Mouse (Mus musculus): ENCODE data around the gene Cep19. TPM values are rescaled to one million over a fixed set of nuclear protein-coding genes. Genes with fewer than 3 reads are reported as not detected.
A peak's percentile ranks its signal among the peaks of the same experiment; 100 is the strongest.
"Not testable (repeated sequence)": the region's sequence is repeated elsewhere in the genome, so short reads cannot be mapped to it uniquely, and the experiment has no call there.

Cep19 gene
- 42.6 and 44.5 TPM in 2 replicates for polyA plus RNA-seq (2015; fragmentation: Nextera tagmentation; extraction: Ambion mirVana)

DNA sequence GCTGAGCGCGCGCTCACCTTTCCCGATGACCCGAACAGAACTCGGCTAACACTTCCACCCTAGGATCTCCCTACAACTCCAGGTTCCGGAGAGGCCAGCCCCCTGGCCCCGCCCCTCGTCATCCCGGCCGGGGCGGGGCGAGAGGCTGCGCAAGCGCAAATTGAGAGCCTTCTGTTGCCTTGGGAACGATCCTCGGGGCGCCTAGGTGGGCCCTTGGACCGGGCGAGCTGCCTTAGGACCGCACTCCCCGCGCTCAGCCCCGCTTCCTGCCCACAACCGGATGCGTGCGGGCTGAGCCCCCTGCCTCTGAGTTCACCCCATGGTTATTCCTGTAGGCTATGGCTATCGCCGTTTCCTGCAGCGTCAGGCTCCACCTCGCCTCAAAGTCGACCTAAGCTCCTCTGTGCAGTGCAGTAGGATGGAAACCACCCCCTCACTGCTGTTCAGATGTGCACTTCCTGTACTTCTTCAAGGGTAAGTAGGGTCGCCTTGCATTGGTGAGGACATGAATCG, at the start of gene Cep19, which contains the start of gene Pigx:
Gene Cep19 (plus strand): TSS at position 163 of the 513 bp plus-strand sequence.
Gene Pigx (minus strand): TSS at position 103 of the 513 bp plus-strand sequence.
- H3K4me3 ChIP-seq (ENCODE audit: low read length), result peak within 1 kb of the TSS; percentile 80
- H3K27me3 ChIP-seq (ENCODE audit: insufficient read depth, low read length), result no peaks in the 10 kb centered on the region
- peak within 1 kb of the TSS; percentile 71 for H3K4me2 ChIP-seq (replicated peaks; ENCODE audit: low read depth, low read length)
- H3K9me3 ChIP-seq (ENCODE audit: low read length), result no peaks in the 10 kb centered on the region
- H3K27ac ChIP-seq (ENCODE audit: low read length), result peak within 1 kb of the TSS; percentile 89
- peak within 1 kb of the TSS; percentile 94 for H3K9ac ChIP-seq (replicated peaks; ENCODE audit: low read length)
- peaks cover 15% of the 10 kb centered on the region for H3K4me1 ChIP-seq (ENCODE audit: insufficient read depth, low read length)
- 0% methylated on average over 34 of the region's 34 CpGs for WGBS
- H3K36me3 ChIP-seq (ENCODE audit: insufficient read depth, low read length), result peaks cover 30% of the 10 kb centered on the region
- ATAC-seq (ENCODE audit: low FRiP score, low TSS enrichment), result peak; percentile 97

GRCm38 (mm10) chr16:32058817-32059216, 40.8 kb upstream of the Cep19 start:
- ATAC-seq (ENCODE audit: low FRiP score, low TSS enrichment), result no peak
- 0 out of 2 replicates have a peak, but pooled peaks cover 3% of the 10 kb centered on the region for H3K4me1 ChIP-seq (ENCODE audit: insufficient read depth, low read length)

DNA sequence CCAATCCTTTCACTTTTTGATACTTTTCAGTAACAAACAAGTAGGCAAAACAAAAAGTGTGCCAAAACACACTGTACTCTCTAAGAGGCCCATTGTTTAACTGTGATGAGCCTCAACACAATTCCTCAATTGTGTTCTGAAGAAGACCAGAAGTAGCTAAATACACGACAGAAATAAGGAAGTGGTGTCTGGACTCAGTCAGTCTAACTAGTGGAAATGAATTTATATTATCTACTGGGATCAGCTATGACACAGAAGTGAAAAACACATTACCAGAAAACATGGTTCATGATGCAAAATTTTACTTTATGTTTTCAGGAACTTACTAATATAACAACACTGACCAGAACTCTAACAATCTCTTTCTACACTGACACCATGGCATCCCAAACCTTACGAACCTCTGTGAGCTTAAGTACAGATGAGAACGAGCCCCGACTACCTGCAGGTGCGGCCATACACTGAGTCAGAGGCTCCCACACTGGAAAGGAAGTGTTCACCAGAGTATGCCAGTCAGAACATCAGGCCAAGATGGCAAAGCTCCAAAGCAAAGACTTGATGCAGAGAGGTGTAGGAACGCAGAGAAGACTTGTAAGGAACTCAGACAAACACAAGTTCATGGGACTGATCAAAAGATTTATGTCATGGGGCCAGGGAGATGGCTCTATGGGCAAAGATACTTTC, 39.6 kb upstream of the Cep19 start:
- no peak overlapping the region for H3K4me2 ChIP-seq (replicated peaks; ENCODE audit: low read depth, low read length)
- H3K27me3 ChIP-seq (ENCODE audit: insufficient read depth, low read length), result no peaks in the 10 kb centered on the region
- H3K4me3 ChIP-seq (ENCODE audit: low read length), result no peak overlapping the region
- H3K9me3 ChIP-seq (ENCODE audit: low read length), result no peaks in the 10 kb centered on the region
- WGBS, result 75% methylated on average over 6 of the region's 6 CpGs
- H3K27ac ChIP-seq (ENCODE audit: low read length), result no peak overlapping the region
- H3K9ac ChIP-seq (replicated peaks; ENCODE audit: low read length), result no peak overlapping the region
- H3K4me1 ChIP-seq (ENCODE audit: insufficient read depth, low read length), result 0 out of 2 replicates have a peak, but pooled peaks cover 3% of the 10 kb centered on the region
- H3K36me3 ChIP-seq (ENCODE audit: insufficient read depth, low read length), result no peaks in the 10 kb centered on the region
- ATAC-seq (ENCODE audit: low FRiP score, low TSS enrichment), result no peak

More at GRCm38 (mm10) chr16:32058817-32059216, 40.8 kb upstream of the Cep19 start:
- no peaks in the 10 kb centered on the region for H3K36me3 ChIP-seq (ENCODE audit: insufficient read depth, low read length)
- H3K9me3 ChIP-seq (ENCODE audit: low read length), result no peaks in the 10 kb centered on the region
- no peaks in the 10 kb centered on the region for H3K27me3 ChIP-seq (ENCODE audit: insufficient read depth, low read length)
- WGBS, result 73% methylated on average over 5 of the region's 5 CpGs
- H3K27ac ChIP-seq (ENCODE audit: low read length), result no peak overlapping the region
- no peak overlapping the region for H3K4me2 ChIP-seq (replicated peaks; ENCODE audit: low read depth, low read length)
- no peak overlapping the region for H3K9ac ChIP-seq (replicated peaks; ENCODE audit: low read length)
- H3K4me3 ChIP-seq (ENCODE audit: low read length), result no peak overlapping the region

DNA sequence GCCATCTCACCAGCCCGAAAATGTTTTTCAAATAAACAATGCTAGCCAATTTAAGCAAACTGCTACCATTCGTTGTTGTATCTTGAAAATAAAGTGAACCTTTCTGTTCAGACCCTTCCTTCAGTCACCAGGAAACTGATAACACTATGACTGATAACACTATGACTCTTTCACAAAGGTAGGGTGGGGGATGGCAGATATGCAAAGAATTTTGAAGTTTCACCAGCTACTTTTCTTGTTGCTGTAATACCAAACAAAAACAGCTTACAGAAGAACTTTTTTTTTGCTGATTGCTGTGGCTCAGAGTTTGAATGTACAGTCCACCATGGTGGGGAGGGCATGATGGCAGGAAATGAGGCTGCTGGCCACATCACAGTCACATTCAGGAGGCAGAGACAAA, 37.4 kb upstream of the Cep19 start:
- H3K27ac ChIP-seq (ENCODE audit: low read length), result no peak overlapping the region
- ATAC-seq (ENCODE audit: low FRiP score, low TSS enrichment), result no peak
- no peak overlapping the region for H3K9ac ChIP-seq (replicated peaks; ENCODE audit: low read length)
- H3K4me1 ChIP-seq (ENCODE audit: insufficient read depth, low read length), result 0 out of 2 replicates have a peak, but pooled peaks cover 11% of the 10 kb centered on the region
- H3K36me3 ChIP-seq (ENCODE audit: insufficient read depth, low read length), result no peaks in the 10 kb centered on the region
- H3K4me3 ChIP-seq (ENCODE audit: low read length), result no peak overlapping the region
- no peaks in the 10 kb centered on the region for H3K9me3 ChIP-seq (ENCODE audit: low read length)
- 82% methylated on average over 2 of the region's 2 CpGs for WGBS
- no peaks in the 10 kb centered on the region for H3K27me3 ChIP-seq (ENCODE audit: insufficient read depth, low read length)
- H3K4me2 ChIP-seq (replicated peaks; ENCODE audit: low read depth, low read length), result no peak overlapping the region

DNA sequence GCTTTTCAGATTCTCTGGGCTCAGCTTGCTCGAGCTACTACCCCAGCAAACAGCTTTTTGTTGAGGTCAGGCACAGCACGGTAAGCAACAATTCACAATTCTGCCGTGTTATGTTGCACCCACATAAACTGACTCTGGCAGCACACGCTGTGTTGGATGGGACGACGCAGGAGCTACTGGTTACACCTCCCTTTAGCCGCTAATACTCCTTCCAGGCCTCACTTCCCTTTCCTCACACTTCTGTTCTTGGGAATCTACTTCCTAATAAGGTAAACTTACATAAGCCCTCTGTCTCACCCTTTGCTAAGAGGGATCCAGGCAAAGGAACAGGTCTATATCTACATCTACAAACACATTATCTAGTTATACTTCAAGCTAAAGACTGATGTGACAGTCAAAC, 35.7 kb upstream of the Cep19 start:
- H3K4me3 ChIP-seq (ENCODE audit: low read length), result no peak overlapping the region
- H3K36me3 ChIP-seq (ENCODE audit: insufficient read depth, low read length), result no peaks in the 10 kb centered on the region
- no peak overlapping the region for H3K9ac ChIP-seq (replicated peaks; ENCODE audit: low read length)
- no peaks in the 10 kb centered on the region for H3K9me3 ChIP-seq (ENCODE audit: low read length)
- H3K4me2 ChIP-seq (replicated peaks; ENCODE audit: low read depth, low read length), result no peak overlapping the region
- peaks cover 18% of the 10 kb centered on the region for H3K4me1 ChIP-seq (ENCODE audit: insufficient read depth, low read length)
- no peak overlapping the region for H3K27ac ChIP-seq (ENCODE audit: low read length)
- 80% methylated on average over 7 of the region's 7 CpGs for WGBS
- no peak for ATAC-seq (ENCODE audit: low FRiP score, low TSS enrichment)
- H3K27me3 ChIP-seq (ENCODE audit: insufficient read depth, low read length), result no peaks in the 10 kb centered on the region

DNA sequence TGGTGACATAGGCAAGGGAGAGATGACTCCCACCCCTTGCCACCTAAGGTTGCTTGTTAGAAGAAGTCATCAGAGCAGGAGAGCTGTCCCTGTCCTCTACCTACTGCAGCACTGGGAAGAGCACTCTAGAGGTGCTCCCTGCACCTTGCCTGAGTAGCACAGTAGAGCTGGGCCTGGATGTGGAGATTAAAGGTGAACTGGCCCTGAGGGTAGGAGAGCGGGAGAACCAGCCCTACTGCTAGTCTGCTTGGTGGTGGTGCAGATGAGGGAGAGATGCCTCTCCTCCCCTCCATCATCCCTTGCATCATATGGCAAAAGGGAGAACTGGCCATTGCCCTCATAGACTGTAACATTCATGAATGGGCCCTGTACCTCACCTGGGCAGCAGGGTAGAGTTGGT, 32.7 kb upstream of the Cep19 start:
- Histone ChIP-seq H3K4me2 (replicated peaks; ENCODE audit: low read depth, low read length) (no peak overlapping the region), H3K9ac (replicated peaks; ENCODE audit: low read length) (no peak overlapping the region), H3K4me1 (ENCODE audit: insufficient read depth, low read length) (peaks cover 21% of the 10 kb centered on the region), H3K36me3 (ENCODE audit: insufficient read depth, low read length) (no peaks in the 10 kb centered on the region), H3K4me3 (ENCODE audit: low read length) (no peak overlapping the region), H3K9me3 (ENCODE audit: low read length) (no peaks in the 10 kb centered on the region), H3K27ac (ENCODE audit: low read length) (no peak overlapping the region), H3K27me3 (ENCODE audit: insufficient read depth, low read length) (no peaks in the 10 kb centered on the region)
- no peak for ATAC-seq (ENCODE audit: low FRiP score, low TSS enrichment)
- 94% methylated on average over 1 of the region's 1 CpGs for WGBS

DNA sequence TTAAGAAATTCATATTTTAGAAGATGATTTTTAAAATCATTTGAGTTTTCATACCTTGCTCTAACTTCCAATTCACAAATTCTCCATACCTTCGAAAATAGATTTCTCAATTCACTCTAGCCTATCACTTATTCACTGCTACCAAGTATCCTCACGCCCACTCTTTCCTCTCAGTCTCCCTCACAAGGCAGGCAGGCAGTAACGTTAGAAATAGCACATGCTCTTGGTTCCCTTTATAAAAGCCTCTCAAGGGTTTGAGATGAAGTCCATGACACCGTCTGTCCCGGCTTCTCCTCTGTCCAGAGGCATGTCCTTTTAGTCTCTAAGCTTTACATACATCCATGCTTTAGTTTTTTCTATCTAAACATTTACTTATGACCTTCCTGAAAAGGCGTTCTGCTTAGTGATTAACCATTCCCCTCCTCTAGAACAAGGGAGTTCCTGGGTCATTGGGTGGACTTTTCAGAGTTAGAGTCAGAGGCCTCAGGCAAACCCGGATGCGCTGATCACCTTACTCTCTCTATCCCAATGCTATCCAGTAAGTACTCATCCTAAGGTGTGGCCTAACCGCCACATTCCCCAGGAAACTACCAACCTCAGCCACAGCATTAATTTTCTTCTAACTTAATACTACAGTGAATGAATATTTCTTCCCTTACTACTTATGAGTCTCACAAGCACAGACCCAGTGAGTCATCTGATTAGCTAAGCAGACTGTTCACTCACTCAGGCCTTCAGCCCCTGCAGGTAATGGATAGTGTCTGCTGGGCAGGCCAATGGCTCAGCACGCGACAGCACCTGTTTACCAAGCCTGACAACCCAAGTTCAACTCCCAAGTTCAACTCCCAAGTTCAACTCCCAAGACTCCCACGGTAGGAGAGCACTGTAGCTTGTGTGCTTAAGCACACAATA, 31.0 kb upstream of the Cep19 start:
- Histone ChIP-seq H3K9ac (replicated peaks; ENCODE audit: low read length) (no peak overlapping the region), H3K4me1 (ENCODE audit: insufficient read depth, low read length) (peaks cover 21% of the 10 kb centered on the region), H3K4me2 (replicated peaks; ENCODE audit: low read depth, low read length) (no peak overlapping the region), H3K27ac (ENCODE audit: low read length) (peak overlapping the region; percentile 76; the same call in 1 of the 2 replicates), H3K4me3 (ENCODE audit: low read length) (no peak overlapping the region), H3K9me3 (ENCODE audit: low read length) (no peaks in the 10 kb centered on the region), H3K36me3 (ENCODE audit: insufficient read depth, low read length) (no peaks in the 10 kb centered on the region), H3K27me3 (ENCODE audit: insufficient read depth, low read length) (no peaks in the 10 kb centered on the region)
- WGBS, result 62% methylated on average over 12 of the region's 12 CpGs
- ATAC-seq (ENCODE audit: low FRiP score, low TSS enrichment), result peak; percentile 59

DNA sequence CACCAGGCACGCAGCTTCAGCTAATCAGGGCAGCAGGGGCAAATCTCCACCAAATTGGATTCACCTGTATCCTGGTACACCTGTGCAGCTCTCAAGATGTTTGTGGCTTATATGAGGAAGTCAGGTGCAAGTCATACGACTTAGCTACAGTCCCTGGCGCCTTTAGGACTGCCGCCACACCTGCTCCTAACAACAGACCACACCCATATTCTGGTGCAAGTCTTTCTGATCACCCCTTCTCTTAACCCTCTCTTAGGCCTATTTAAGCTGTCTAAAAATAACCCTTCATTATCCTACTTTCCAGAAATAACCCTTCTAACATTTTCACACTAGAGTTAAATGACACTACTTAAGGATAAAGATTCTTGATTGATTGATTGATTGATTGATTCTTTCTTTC, 29.5 kb upstream of the Cep19 start:
- 64% methylated on average over 4 of the region's 4 CpGs for WGBS
- H3K27me3 ChIP-seq (ENCODE audit: insufficient read depth, low read length); H3K9me3 ChIP-seq (ENCODE audit: low read length); H3K4me2 ChIP-seq (replicated peaks; ENCODE audit: low read depth, low read length); H3K27ac ChIP-seq (ENCODE audit: low read length); H3K9ac ChIP-seq (replicated peaks; ENCODE audit: low read length); ATAC-seq (ENCODE audit: low FRiP score, low TSS enrichment); H3K36me3 ChIP-seq (ENCODE audit: insufficient read depth, low read length); H3K4me3 ChIP-seq (ENCODE audit: low read length): not testable (repeated sequence)
- peaks cover 21% of the 10 kb centered on the region for H3K4me1 ChIP-seq (ENCODE audit: insufficient read depth, low read length)

GRCm38 (mm10) chr16:32075762-32076161, 23.8 kb upstream of the Cep19 start:
- ATAC-seq (ENCODE audit: low FRiP score, low TSS enrichment), result no peak
- no peak overlapping the region for H3K4me2 ChIP-seq (replicated peaks; ENCODE audit: low read depth, low read length)
- H3K4me3 ChIP-seq (ENCODE audit: low read length), result no peak overlapping the region
- H3K27ac ChIP-seq (ENCODE audit: low read length), result no peak overlapping the region
- H3K27me3 ChIP-seq (ENCODE audit: insufficient read depth, low read length), result no peaks in the 10 kb centered on the region
- no peak overlapping the region for H3K9ac ChIP-seq (replicated peaks; ENCODE audit: low read length)
- 56% methylated on average over 1 of the region's 1 CpGs for WGBS
- H3K36me3 ChIP-seq (ENCODE audit: insufficient read depth, low read length), result no peaks in the 10 kb centered on the region
- H3K4me1 ChIP-seq (ENCODE audit: insufficient read depth, low read length), result peaks cover 18% of the 10 kb centered on the region
- H3K9me3 ChIP-seq (ENCODE audit: low read length), result no peaks in the 10 kb centered on the region
